ENCODE assay signal across 10 mouse cellular contexts in the genomic region with DNA sequence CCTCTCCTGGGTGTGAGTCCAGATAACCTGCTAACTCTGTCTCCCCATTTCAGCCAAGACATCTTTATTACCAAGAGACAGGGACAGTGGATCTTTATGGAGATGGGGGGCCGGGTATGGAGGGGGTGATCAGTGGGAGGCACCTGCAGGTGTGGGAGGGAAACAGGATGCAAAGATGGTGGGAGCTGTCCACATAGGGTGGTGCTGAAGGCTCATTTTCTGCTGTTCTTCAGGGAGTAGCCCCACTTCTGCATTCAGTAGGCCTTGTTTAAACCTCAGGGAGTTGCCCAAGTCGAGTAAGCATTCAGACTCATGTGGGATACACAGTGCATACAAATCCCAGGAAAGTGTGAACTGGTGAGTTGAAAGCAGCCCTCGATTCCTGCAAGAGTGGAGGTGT. TPM values are rescaled to one million over a fixed set of nuclear protein-coding genes. Genes with fewer than 3 reads are reported as not detected.
DNase-seq lines count a peak whose midpoint lies in the region; ATAC-seq and TF ChIP-seq lines count a peak whose summit lies in the region.
"Had no signal": no experiment of that assay in that cellular context is flagged by ENCODE, and none has a peak within 500 bp of the region (broad histone marks: within the 10 kb centered on the region; RNA-seq: fewer than 3 reads in every experiment).

No protein-coding gene starts in this region.

- H3K9me3 ChIP-seq in intestine, embryonic 14.5 days (ENCODE audit: control insufficient read depth, low read length), result no peaks in the 10 kb centered on the region
- no peaks in the 10 kb centered on the region for H3K9me3 ChIP-seq in intestine, embryonic 15.5 days
- no peaks in the 10 kb centered on the region for H3K9me3 ChIP-seq in embryonic facial prominence, embryonic 11.5 days (replicated peaks; ENCODE audit: control insufficient read depth, low read length)
- no peaks in the 10 kb centered on the region for H3K9me3 ChIP-seq in midbrain, embryonic 13.5 days

- no peak for TF ChIP-seq CTCF in thymus, adult 2 months (IDR thresholded peaks at IDR 0.05; ENCODE audit: borderline replicate concordance, control insufficient read depth, extremely low read depth, insufficient read depth, low read length, poor library complexity)

- no peaks in the 10 kb centered on the region for H3K27me3 ChIP-seq in intestine, embryonic 14.5 days (replicated peaks; ENCODE audit: control insufficient read depth, insufficient read depth, low read length)
- H3K27me3 ChIP-seq in intestine, embryonic 15.5 days (replicated peaks), result no peaks in the 10 kb centered on the region
- H3K27me3 ChIP-seq in thymus, adult 2 months (ENCODE audit: control insufficient read depth, insufficient read depth, low read length), result no peaks in the 10 kb centered on the region
- H3K27me3 ChIP-seq in embryonic facial prominence, embryonic 11.5 days (ENCODE audit: control insufficient read depth, insufficient read depth, low read length), result no peaks in the 10 kb centered on the region
- no peaks in the 10 kb centered on the region; the same call in 1 of the 2 replicates for H3K27me3 ChIP-seq in midbrain, embryonic 13.5 days

- no peak for ATAC-seq in intestine, embryonic 14.5 days (replicated peaks; ENCODE audit: low FRiP score, low TSS enrichment, low read depth)
- no peak for ATAC-seq in intestine, embryonic 15.5 days
- ATAC-seq in embryonic facial prominence, embryonic 11.5 days (replicated peaks; ENCODE audit: insufficient number of reproducible peaks, low FRiP score, low TSS enrichment, low read depth), result no peak
- no peak for ATAC-seq in midbrain, embryonic 13.5 days
- ATAC-seq in megakaryocyte-erythroid progenitor cell, adult 5-6 weeks (replicated peaks; ENCODE audit: low FRiP score, low TSS enrichment, poor library complexity, severe bottlenecking), result no peak
- ATAC-seq: Patski had no signal

- H3K36me3 ChIP-seq in intestine, embryonic 14.5 days (ENCODE audit: control insufficient read depth, insufficient read depth, low read length), result no peaks in the 10 kb centered on the region
- H3K36me3 ChIP-seq in intestine, embryonic 15.5 days, result no peaks in the 10 kb centered on the region
- H3K36me3 ChIP-seq in thymus, adult 2 months (ENCODE audit: control insufficient read depth, insufficient read depth, low read length), result no peaks in the 10 kb centered on the region
- no peaks in the 10 kb centered on the region for H3K36me3 ChIP-seq in embryonic facial prominence, embryonic 11.5 days (replicated peaks; ENCODE audit: control insufficient read depth, insufficient read depth, low read depth, low read length)
- no peaks in the 10 kb centered on the region for H3K36me3 ChIP-seq in midbrain, embryonic 13.5 days

- no peak for TF ChIP-seq POLR2A in thymus, adult 2 months (IDR thresholded peaks at IDR 0.05; ENCODE audit: control insufficient read depth, extremely low read depth, insufficient read depth, low read length, poor library complexity)

- no peak overlapping the region for H3K27ac ChIP-seq in intestine, embryonic 14.5 days (ENCODE audit: low read depth)
- no peak overlapping the region for H3K27ac ChIP-seq in intestine, embryonic 15.5 days
- H3K27ac ChIP-seq in thymus, adult 2 months (ENCODE audit: control insufficient read depth, insufficient read depth, low read length), result no peak overlapping the region
- no peak overlapping the region for H3K27ac ChIP-seq in embryonic facial prominence, embryonic 11.5 days (replicated peaks; ENCODE audit: low read depth, low read length)
- no peak overlapping the region for H3K27ac ChIP-seq in midbrain, embryonic 13.5 days

- peak; percentile 87 for DNase-seq in intestine, embryonic 14.5 days (ENCODE audit: low spot score)
- peak; percentile 8 for DNase-seq in thymus, adult 2 months
- no peak for DNase-seq in thymus, adult 18-20 months
- peak; percentile 79 for DNase-seq in embryonic facial prominence, embryonic 11.5 days (ENCODE audit: low spot score)
- DNase-seq in thymus, postnatal 4 days, result peak; percentile 56
- DNase-seq: cerebellum, adult 2 months had no signal

- H3K9ac ChIP-seq in intestine, embryonic 14.5 days (ENCODE audit: low read length), result no peak overlapping the region
- no peak overlapping the region for H3K9ac ChIP-seq in intestine, embryonic 15.5 days
- H3K9ac ChIP-seq in embryonic facial prominence, embryonic 11.5 days (replicated peaks; ENCODE audit: low read length), result no peak overlapping the region
- H3K9ac ChIP-seq in midbrain, embryonic 13.5 days (replicated peaks), result no peak overlapping the region

- no peak overlapping the region for H3K4me2 ChIP-seq in intestine, embryonic 14.5 days (ENCODE audit: low read length)
- H3K4me2 ChIP-seq in intestine, embryonic 15.5 days (replicated peaks), result no peak overlapping the region
- H3K4me2 ChIP-seq in embryonic facial prominence, embryonic 11.5 days (ENCODE audit: low read depth, low read length), result no peak overlapping the region
- H3K4me2 ChIP-seq in midbrain, embryonic 13.5 days (replicated peaks), result no peak overlapping the region

- 20% methylated on average over 3 of the region's 3 CpGs for WGBS in intestine, embryonic 14.5 days
- 15% methylated on average over 3 of the region's 3 CpGs for WGBS in intestine, embryonic 15.5 days
- 28% methylated on average over 3 of the region's 3 CpGs for WGBS in thymus, adult 2 months
- 23% methylated on average over 3 of the region's 3 CpGs for WGBS in embryonic facial prominence, embryonic 11.5 days
- 28% methylated on average over 3 of the region's 3 CpGs for WGBS in midbrain, embryonic 13.5 days

- no peaks in the 10 kb centered on the region for H3K4me1 ChIP-seq in intestine, embryonic 14.5 days (replicated peaks; ENCODE audit: control insufficient read depth, insufficient read depth, low read length)
- no peaks in the 10 kb centered on the region for H3K4me1 ChIP-seq in intestine, embryonic 15.5 days (replicated peaks)
- H3K4me1 ChIP-seq in thymus, adult 2 months (replicated peaks; ENCODE audit: control insufficient read depth, insufficient read depth, low read length), result no peaks in the 10 kb centered on the region
- H3K4me1 ChIP-seq in embryonic facial prominence, embryonic 11.5 days (ENCODE audit: control insufficient read depth, insufficient read depth, low read length), result no peaks in the 10 kb centered on the region
- H3K4me1 ChIP-seq in midbrain, embryonic 13.5 days (replicated peaks), result no peaks in the 10 kb centered on the region

- H3K4me3 ChIP-seq in intestine, embryonic 14.5 days (ENCODE audit: low read depth, low read length), result no peak overlapping the region
- H3K4me3 ChIP-seq in intestine, embryonic 15.5 days (replicated peaks), result no peak overlapping the region
- no peak overlapping the region for H3K4me3 ChIP-seq in thymus, adult 2 months (ENCODE audit: control insufficient read depth, insufficient read depth, low read length)
- no peak overlapping the region for H3K4me3 ChIP-seq in embryonic facial prominence, embryonic 11.5 days (ENCODE audit: low read depth, low read length)
- no peak overlapping the region for H3K4me3 ChIP-seq in midbrain, embryonic 13.5 days (replicated peaks)

RNA-seq across cellular contexts. Expression of gene Adra2c, which starts 21.5 kb away (rescaled TPM):
- 0.05 TPM in 1 of 2 replicates, not detected in the other for polyA plus RNA-seq in intestine, embryonic 14.5 days (2014; fragmentation: Nextera tagmentation; extraction: Ambion mirVana)
- polyA plus RNA-seq in intestine, embryonic 15.5 days (2015; fragmentation: Nextera tagmentation; extraction: Ambion mirVana), result 0.05 and 0.08 TPM in 2 replicates
- polyA plus RNA-seq in thymus, adult 2 months (2012; rRNA removed), result 0.11 and 0.12 TPM in 2 replicates
- 0.11 and 0.31 TPM in 2 replicates for polyA plus RNA-seq in embryonic facial prominence, embryonic 11.5 days (2014; fragmentation: Nextera tagmentation; extraction: Ambion mirVana)
- polyA plus RNA-seq in midbrain, embryonic 13.5 days (2015; fragmentation: Nextera tagmentation; extraction: Ambion mirVana), result 0.05 and 0.07 TPM in 2 replicates
- not detected in 2 replicates for total RNA-seq in megakaryocyte-erythroid progenitor cell, adult 5-6 weeks (2014; fragmentation: Nextera tagmentation)
- not detected in 2 replicates for total RNA-seq in megakaryocyte-erythroid progenitor cell, adult 5-6 weeks (2017)

Comparison
In these comparisons a context has a peak if more than half of its experiments do, and no peak if none do; other contexts are left out.
1. DNase-seq: peak in intestine, embryonic 14.5 days (single experiment), thymus, adult 2 months (single experiment), embryonic facial prominence, embryonic 11.5 days (single experiment) and thymus, postnatal 4 days (single experiment); none in thymus, adult 18-20 months (0 of 2).